Mouse (Mus musculus) cerebellum, adult 18-20 months (tissue): ENCODE data around the gene Jak1.

Source experiments
- DNase-seq, 2 experiments: peaks; one replicate each; pipeline ENCODE4 v3.0.0; 2021

The Jak1 gene

GRCm38 (mm10) chr4:101235964-101236363, 29.1 kb downstream of the Jak1 start:
- no peak for DNase-seq

GRCm38 (mm10) chr4:101234753-101235152, 30.3 kb downstream of the Jak1 start:
- DNase-seq = no peak

- peak; percentile 29 for DNase-seq
Observed at GRCm38 (mm10) chr4:101234332-101234731, 30.8 kb downstream of the Jak1 start.

GRCm38 (mm10) chr4:101230621-101231020, 34.5 kb downstream of the Jak1 start:
- no peak for DNase-seq

- DNase-seq = no peak
Observed at GRCm38 (mm10) chr4:101227398-101227797, 37.7 kb downstream of the Jak1 start.

GRCm38 (mm10) chr4:101225984-101226383, 39.1 kb downstream of the Jak1 start:
- DNase-seq = no peak

GRCm38 (mm10) chr4:101220946-101221345, 44.1 kb downstream of the Jak1 start:
- DNase-seq = no peak

GRCm38 (mm10) chr4:101219839-101220238, 45.2 kb downstream of the Jak1 start:
- DNase-seq = peak; percentile 45 to 54

GRCm38 (mm10) chr4:101217026-101217540, 48.0 kb downstream of the Jak1 start:
- no peak for DNase-seq

GRCm38 (mm10) chr4:101216286-101216685, 48.8 kb downstream of the Jak1 start:
- DNase-seq = no peak

- DNase-seq = no peak
Observed at GRCm38 (mm10) chr4:101213477-101213876, 51.6 kb downstream of the Jak1 start.

GRCm38 (mm10) chr4:101207492-101207891, 57.6 kb downstream of the Jak1 start:
- no peak for DNase-seq

GRCm38 (mm10) chr4:101203518-101203917, 61.6 kb downstream of the Jak1 start:
- no peak for DNase-seq

GRCm38 (mm10) chr4:101202626-101203025, 62.5 kb downstream of the Jak1 start:
- no peak for DNase-seq

GRCm38 (mm10) chr4:101199433-101200081, 65.5 kb downstream of the Jak1 start:
- no peak for DNase-seq

- peak; percentile 79 to 84 for DNase-seq
Observed at GRCm38 (mm10) chr4:101198333-101198732, 66.7 kb downstream of the Jak1 start.

GRCm38 (mm10) chr4:101197421-101198170, 67.5 kb downstream of the Jak1 start:
- DNase-seq = peak in 1 of 2 experiments; percentile 22

- DNase-seq = no peak
Observed at GRCm38 (mm10) chr4:101196407-101196806, 68.7 kb downstream of the Jak1 start.

- DNase-seq = no peak
Observed at GRCm38 (mm10) chr4:101194170-101194569, 70.9 kb downstream of the Jak1 start.

GRCm38 (mm10) chr4:101192241-101192976, 72.7 kb downstream of the Jak1 start:
- no peak for DNase-seq

GRCm38 (mm10) chr4:101187381-101187780, 77.7 kb downstream of the Jak1 start:
- no peak for DNase-seq

- DNase-seq = no peak
Observed at GRCm38 (mm10) chr4:101186591-101186990, 78.5 kb downstream of the Jak1 start.

- no peak for DNase-seq
Observed at GRCm38 (mm10) chr4:101185216-101185615, 79.9 kb downstream of the Jak1 start.
